Mouse (Mus musculus) midbrain, postnatal 0 days (tissue): Measurements from ENCODE around the gene Mpp3. TPM values are rescaled to one million over a fixed set of nuclear protein-coding genes. Genes with fewer than 3 reads are reported as not detected.

Experiments used
- ATAC-seq: fragments of 200-750 bp; cut with Nextera tagmentation; 2 replicates; pipeline ENCODE4 v1.8.0; 2017; ENCODE audit warnings: moderate number of reproducible peaks, mild to moderate bottlenecking, moderate TSS enrichment, moderate library complexity; ENCODE audit not compliant: low FRiP score
- DNase-seq: peaks from one replicate; pipeline ENCODE4 v3.0.0-alpha.2; 2015; ENCODE audit warnings: low spot score
- H3K27ac ChIP-seq: fragments of 300-500 bp; sonication (generic); 2 replicates; pipeline ENCODE4 v1.5.1; 2014; ENCODE audit warnings: low read depth, mild to moderate bottlenecking, low read length, mixed read lengths
- H3K27me3 ChIP-seq: fragments of 300-500 bp; sonication (generic); 2 replicates; pipeline ENCODE4 v1.6.1; 2014; ENCODE audit warnings: low read length, control low read depth, mixed read lengths; ENCODE audit not compliant: insufficient read depth
- H3K36me3 ChIP-seq: fragments of 300-500 bp; sonication (generic); 2 replicates; pipeline ENCODE4 v1.6.1; 2014; ENCODE audit warnings: low read length, control low read depth, mixed read lengths; ENCODE audit not compliant: insufficient read depth
- H3K4me1 ChIP-seq: fragments of 300-500 bp; sonication (generic); 2 replicates; pipeline ENCODE4 v1.6.1; 2014; ENCODE audit warnings: mild to moderate bottlenecking, control low read depth, antibody characterized with exemption, low read length, mixed read lengths; ENCODE audit not compliant: insufficient read depth
- H3K4me2 ChIP-seq: fragments of 300-500 bp; sonication (generic); 2 replicates; pipeline ENCODE4 v1.6.1; 2014; ENCODE audit warnings: low read depth, mild to moderate bottlenecking, low read length, mixed read lengths; ENCODE audit not compliant: poor library complexity, severe bottlenecking
- H3K4me3 ChIP-seq: fragments of 300-500 bp; sonication (generic); 2 replicates; pipeline ENCODE4 v1.5.1; 2014; ENCODE audit warnings: low read depth, mild to moderate bottlenecking, low read length, moderate library complexity
- H3K9ac ChIP-seq: fragments of 300-500 bp; sonication (generic); replicated peaks from 2 replicates; pipeline ENCODE4 v1.6.1; 2014; ENCODE audit warnings: mild to moderate bottlenecking, low read length, moderate library complexity, mixed read lengths; ENCODE audit not compliant: poor library complexity, severe bottlenecking
- H3K9me3 ChIP-seq: fragments of 300-500 bp; sonication (generic); 2 replicates; pipeline ENCODE4 v1.6.1; 2016; ENCODE audit warnings: low read length, control low read depth
- CTCF ChIP-seq: IDR thresholded peaks from 2 replicates; pipeline ENCODE4 v1.5.1; 2016; ENCODE audit warnings: antibody characterized with exemption, mild to moderate bottlenecking
- WGBS: fragments of 180-500 bp; shearing (Covaris S2); extraction: QIAGEN DNeasy Blood & Tissue Kit; methylation state at CpG from one replicate; pipeline ENCODE4 v1.1.7; 2014; 5-methylcytosine and 5-hydroxymethylcytosine counted together
- polyA plus RNA-seq: library from polyadenylated mRNA; unstranded; fragments of >200 nt; fragmentation: Nextera tagmentation; extraction: Ambion mirVana; gene quantifications from 2 replicates; pipeline ENCODE4 v1.2.1, GENCODE M21; 2015
- total RNA-seq: library from RNA; depleted of rRNA; stranded (reverse); fragments of >200 nt; gene quantifications from 2 replicates; pipeline ENCODE4 v1.2.3, GENCODE M21; 2014

The Mpp3 gene
- total and polyA plus RNA-seq, 2 experiments from 2014 or later: 53.9 to 71.9 TPM

GRCm38 (mm10) chr11:102006688-102007087 is 21.6 kb downstream of the Mpp3 start:
- Histone ChIP-seq H3K4me2 (no peak overlapping the region), H3K9ac (no peak overlapping the region), H3K9me3 (no peaks in the 10 kb centered on the region), H3K4me1 (no peaks in the 10 kb centered on the region), H3K36me3 (peaks cover 32% of the 10 kb centered on the region), H3K4me3 (no peak overlapping the region), H3K27me3 (no peaks in the 10 kb centered on the region), H3K27ac (no peak overlapping the region)
- no peak for TF ChIP-seq CTCF
- 52% methylated on average over 5 of the region's 5 CpGs for WGBS
- ATAC-seq (no peak), DNase-seq (no peak)

GRCm38 (mm10) chr11:102006271-102006670 is 22.0 kb downstream of the Mpp3 start:
- WGBS: 53% methylated on average over 9 of the region's 9 CpGs
- Histone ChIP-seq H3K4me3 (no peak overlapping the region), H3K9ac (no peak overlapping the region), H3K4me1 (no peaks in the 10 kb centered on the region), H3K4me2 (no peak overlapping the region), H3K9me3 (no peaks in the 10 kb centered on the region), H3K36me3 (peaks cover 36% of the 10 kb centered on the region), H3K27me3 (no peaks in the 10 kb centered on the region), H3K27ac (no peak overlapping the region)
- no peak for ATAC-seq
- DNase-seq: no peak
- TF ChIP-seq CTCF: no peak

- H3K27me3 ChIP-seq: no peaks in the 10 kb centered on the region
- TF ChIP-seq CTCF: peak; percentile 61
- WGBS: 91% methylated on average over 8 of the region's 8 CpGs
- peaks cover 35% of the 10 kb centered on the region for H3K36me3 ChIP-seq
- no peak overlapping the region for H3K9ac ChIP-seq
- H3K4me1 ChIP-seq: no peaks in the 10 kb centered on the region
- no peak for ATAC-seq
- H3K4me3 ChIP-seq: no peak overlapping the region
- no peak for DNase-seq
- H3K27ac ChIP-seq: no peak overlapping the region
- no peaks in the 10 kb centered on the region for H3K9me3 ChIP-seq
- no peak overlapping the region for H3K4me2 ChIP-seq
Observed at GRCm38 (mm10) chr11:102004251-102004650, 24.0 kb downstream of the Mpp3 start.

- no peak overlapping the region for H3K9ac ChIP-seq
- no peak for ATAC-seq
- no peaks in the 10 kb centered on the region for H3K9me3 ChIP-seq
- no peak overlapping the region for H3K27ac ChIP-seq
- TF ChIP-seq CTCF: no peak
- no peak overlapping the region for H3K4me3 ChIP-seq
- H3K4me1 ChIP-seq: no peaks in the 10 kb centered on the region
- H3K27me3 ChIP-seq: no peaks in the 10 kb centered on the region
- DNase-seq: no peak
- H3K36me3 ChIP-seq: peaks cover 15% of the 10 kb centered on the region
- H3K4me2 ChIP-seq: no peak overlapping the region
- 57% methylated on average over 4 of the region's 4 CpGs for WGBS
Observed at GRCm38 (mm10) chr11:101999466-101999865, 28.8 kb downstream of the Mpp3 start.

GRCm38 (mm10) chr11:101998258-101998657 is 30.0 kb downstream of the Mpp3 start:
- Histone ChIP-seq H3K27me3 (no peaks in the 10 kb centered on the region), H3K4me1 (no peaks in the 10 kb centered on the region), H3K4me2 (no peak overlapping the region), H3K36me3 (peaks cover 15% of the 10 kb centered on the region), H3K4me3 (no peak overlapping the region), H3K27ac (no peak overlapping the region), H3K9ac (no peak overlapping the region), H3K9me3 (no peaks in the 10 kb centered on the region)
- no peak for TF ChIP-seq CTCF
- DNase-seq (no peak), ATAC-seq (no peak)
- WGBS: 60% methylated on average over 5 of the region's 5 CpGs

GRCm38 (mm10) chr11:101995938-101996337 is 32.3 kb downstream of the Mpp3 start:
- Histone ChIP-seq H3K4me3 (no peak overlapping the region), H3K9ac (no peak overlapping the region), H3K27ac (no peak overlapping the region), H3K36me3 (peaks cover 6% of the 10 kb centered on the region), H3K9me3 (no peaks in the 10 kb centered on the region), H3K4me1 (no peaks in the 10 kb centered on the region), H3K27me3 (no peaks in the 10 kb centered on the region), H3K4me2 (no peak overlapping the region)
- ATAC-seq (no peak), DNase-seq (no peak)
- whole genome bisulfite sequencing: 94% methylated on average over 7 of the region's 7 CpGs
- no peak for TF ChIP-seq CTCF
